In genomic region chr13:73938177-73938560, GRCm38 (mm10) we compare ENCODE assay signal across 8 mouse cellular contexts. TPM values are rescaled to one million over a fixed set of nuclear protein-coding genes. Genes with fewer than 3 reads are reported as not detected.
DNase-seq lines count a peak whose midpoint lies in the region; ATAC-seq and TF ChIP-seq lines count a peak whose summit lies in the region.

No protein-coding gene starts in this region.

- TF ChIP-seq EP300 in CH12.LX (IDR thresholded peaks at IDR 0.05; ENCODE audit: low read length): no peak

- dilution Hi-C loops in CH12.LX (cut with MboI; ENCODE audit: extremely low pct_ligation_motif_present, extremely low pct_unique_long_range_greater_than_20kb, low sequenced_read_pairs): no loop called here

- no peak for TF ChIP-seq CTCF in CH12.LX (conservative IDR thresholded peaks at IDR 0.05 in 1 of 2, IDR thresholded peaks at IDR 0.05 in 1 of 2; ENCODE audit: low read depth in 2 of 2, low read length in 2 of 2)
- TF ChIP-seq CTCF in olfactory bulb, adult 2 months (IDR thresholded peaks at IDR 0.05; ENCODE audit: insufficient read depth, low read depth, low read length): no peak

- peak overlapping the region; percentile 72 for H3K4me2 ChIP-seq in CH12.LX (ENCODE audit: insufficient read depth, low read depth, poor library complexity, severe bottlenecking)
- H3K4me2 ChIP-seq in limb, embryonic 15.5 days: peak overlapping the region; percentile 81

- TF ChIP-seq POLR2A in CH12.LX (IDR thresholded peaks at IDR 0.05; ENCODE audit: low read depth, low read length): no peak
- no peak for TF ChIP-seq POLR2A in olfactory bulb, adult 2 months (IDR thresholded peaks at IDR 0.05; ENCODE audit: insufficient read depth, low read depth, low read length)

- DNase-seq in heart, embryonic 10.5 days (ENCODE audit: low spot score): no peak
- DNase-seq in heart, adult 8-10 months (ENCODE audit: low spot score): no peak
- DNase-seq in CH12.LX (ENCODE audit: extremely low read depth): peak; percentile 24
- DNase-seq in embryo, embryonic 10.5 days (ENCODE audit: low spot score): no peak
- DNase-seq in spleen, adult 18-20 months: no peak

- H3K36me3 ChIP-seq in heart, embryonic 10.5 days: peaks cover 55% of the 10 kb centered on the region
- peaks cover 29 to 53% of the 10 kb centered on the region in 2 experiments for H3K36me3 ChIP-seq in CH12.LX (replicated peaks in 1 of 2; ENCODE audit: control insufficient read depth in 1 of 2, insufficient read depth in 1 of 2, low read length in 1 of 2)
- peaks cover 63% of the 10 kb centered on the region for H3K36me3 ChIP-seq in erythroblast, embryonic 14.5 days (ENCODE audit: control insufficient read depth)
- H3K36me3 ChIP-seq in limb, embryonic 15.5 days: peaks cover 37% of the 10 kb centered on the region

- peaks cover 15% of the 10 kb centered on the region for H3K79me2 ChIP-seq in CH12.LX (replicated peaks; ENCODE audit: control insufficient read depth, extremely low read depth, insufficient read depth, poor library complexity, severe bottlenecking)

- in situ Hi-C loops in CH12.LX (cut with MboI; ENCODE audit: low pct_ligation_motif_present, low pct_unique_long_range_greater_than_20kb, low sequenced_read_pairs): no loop called here

- peak overlapping the region; percentile 42 for H3K9ac ChIP-seq in CH12.LX (ENCODE audit: insufficient read depth, low read depth)
- peak overlapping the region; percentile 62 for H3K9ac ChIP-seq in limb, embryonic 15.5 days

- no peaks in the 10 kb centered on the region for H3K9me3 ChIP-seq in heart, embryonic 10.5 days
- H3K9me3 ChIP-seq in CH12.LX (replicated peaks; ENCODE audit: low read length): no peaks in the 10 kb centered on the region
- H3K9me3 ChIP-seq in erythroblast, embryonic 14.5 days (ENCODE audit: control insufficient read depth, low read length): no peaks in the 10 kb centered on the region
- no peaks in the 10 kb centered on the region for H3K9me3 ChIP-seq in limb, embryonic 15.5 days

- H3K27me3 ChIP-seq in heart, embryonic 10.5 days (ENCODE audit: insufficient read depth, poor library complexity, severe bottlenecking): no peaks in the 10 kb centered on the region
- H3K27me3 ChIP-seq in CH12.LX (replicated peaks): no peaks in the 10 kb centered on the region
- no peaks in the 10 kb centered on the region for H3K27me3 ChIP-seq in erythroblast, embryonic 14.5 days (ENCODE audit: control insufficient read depth)
- no peaks in the 10 kb centered on the region for H3K27me3 ChIP-seq in limb, embryonic 15.5 days

- 39% methylated on average over 13 of the region's 13 CpGs for WGBS in heart, embryonic 10.5 days
- 37% methylated on average over 13 of the region's 13 CpGs for WGBS in limb, embryonic 15.5 days
- WGBS in olfactory bulb, adult 2 months: 29% methylated on average over 13 of the region's 13 CpGs

- H3K4me1 ChIP-seq in heart, embryonic 10.5 days: peaks cover 13% of the 10 kb centered on the region
- H3K4me1 ChIP-seq in CH12.LX (ENCODE audit: control insufficient read depth in 1 of 2, insufficient read depth in 2 of 2): peaks cover 0 to 30% of the 10 kb centered on the region in 2 experiments; a peak in 2 of 4 replicates
- H3K4me1 ChIP-seq in erythroblast, embryonic 14.5 days (ENCODE audit: control insufficient read depth): peaks cover 26% of the 10 kb centered on the region
- H3K4me1 ChIP-seq in limb, embryonic 15.5 days: peaks cover 17% of the 10 kb centered on the region
- peaks cover 10% of the 10 kb centered on the region for H3K4me1 ChIP-seq in olfactory bulb, adult 2 months (ENCODE audit: control insufficient read depth, insufficient read depth, low read length)

- peak overlapping the region; percentile 82 for H3K4me3 ChIP-seq in heart, embryonic 10.5 days
- H3K4me3 ChIP-seq in CH12.LX (replicated peaks in 1 of 3; ENCODE audit: low read depth in 2 of 3, low read length in 2 of 3, poor library complexity in 1 of 3): peak overlapping the region; percentile 65 to 92 (median 88)
- peak overlapping the region; percentile 74 for H3K4me3 ChIP-seq in erythroblast, embryonic 14.5 days (replicated peaks)
- peak overlapping the region; percentile 89 for H3K4me3 ChIP-seq in limb, embryonic 15.5 days
- H3K4me3 ChIP-seq in olfactory bulb, adult 2 months (ENCODE audit: insufficient read depth, low read depth, low read length): peak overlapping the region; percentile 83

- ATAC-seq in limb, embryonic 15.5 days (ENCODE audit: insufficient number of reproducible peaks, low FRiP score, low TSS enrichment, low read depth): no peak

- TF ChIP-seq RAD21 in CH12.LX (IDR thresholded peaks at IDR 0.05; ENCODE audit: low read depth, low read length): no peak

- peak overlapping the region; percentile 98 for H3K27ac ChIP-seq in heart, embryonic 10.5 days
- no peak overlapping the region; the same call in 1 of the 2 replicates for H3K27ac ChIP-seq in CH12.LX (ENCODE audit: insufficient read depth, low read depth)
- peak overlapping the region; percentile 87; the same call in 1 of the 2 replicates for H3K27ac ChIP-seq in limb, embryonic 15.5 days
- no peak overlapping the region for H3K27ac ChIP-seq in olfactory bulb, adult 2 months (ENCODE audit: insufficient read depth, low read depth, low read length)

TF ChIP-seq in CH12.LX, 34 proteins besides CTCF, POLR2A, EP300 and RAD21:
- TF ChIP-seq RCOR1 (conservative IDR thresholded peaks at IDR 0.05; ENCODE audit: low read depth, low read length) (no peak), E2F4 (IDR thresholded peaks at IDR 0.05; ENCODE audit: insufficient replicate concordance, low read depth, low read length) (no peak), ELF1 (IDR thresholded peaks at IDR 0.05; ENCODE audit: low read depth, low read length) (no peak), ZKSCAN1 (IDR thresholded peaks at IDR 0.05; ENCODE audit: borderline replicate concordance, low read depth, low read length) (no peak), CHD2 (IDR thresholded peaks at IDR 0.05; ENCODE audit: low read length) (no peak), UBTF (IDR thresholded peaks at IDR 0.05; ENCODE audit: low read depth, low read length) (no peak), SMC3 (IDR thresholded peaks at IDR 0.05; ENCODE audit: low read depth, low read length) (no peak), SIN3A (IDR thresholded peaks at IDR 0.05; ENCODE audit: low read length) (no peak; the same call in 1 of the 2 replicates), MXI1 (IDR thresholded peaks at IDR 0.05; ENCODE audit: low read depth, low read length) (no peak), TCF12 (IDR thresholded peaks at IDR 0.05; ENCODE audit: low read depth, low read length) (no peak), TBP (conservative IDR thresholded peaks at IDR 0.05; ENCODE audit: low read depth, low read length) (no peak; the same call in 1 of the 2 replicates), BHLHE40 (IDR thresholded peaks at IDR 0.05; ENCODE audit: low read depth, low read length) (no peak), NELFE (IDR thresholded peaks at IDR 0.05; ENCODE audit: low read depth, low read length) (no peak)

RNA-seq across cellular contexts. Expression of gene Brd9, which starts 0.6 kb away (rescaled TPM):
- polyA plus RNA-seq in heart, embryonic 10.5 days (2016; fragmentation: Nextera tagmentation; extraction: Ambion mirVana): 38.4 and 43.5 TPM in 2 replicates
- total RNA-seq in heart, adult 8-10 months (2022): 10 to 100 TPM; 16.8 to 22.5 (median 20.7) TPM
- 28.0 and 30.6 TPM in 2 replicates for total RNA-seq in CH12.LX (2012; rRNA removed)
- 32.5 and 38.7 TPM in 2 replicates for total RNA-seq in CH12.LX (2014; rRNA removed)
- polyA plus RNA-seq in CH12.LX (2012; ENCODE audit: insufficient read length, low read depth): 43.4 and 62.0 TPM in 2 replicates
- 6.7 and 7.7 TPM in 2 replicates for polyA plus RNA-seq in erythroblast, embryonic 14.5 days (2012)
- 50.8 and 50.9 TPM in 2 replicates for polyA plus RNA-seq in limb, embryonic 15.5 days (2015; fragmentation: Nextera tagmentation; extraction: Ambion mirVana)
- 428 TPM in 1 of 2 replicates, not detected in the other for polyA plus RNA-seq in olfactory bulb, adult 2 months (2012; ENCODE audit: insufficient read depth, insufficient read length, low replicate concordance, missing spikeins)

RNA-seq across cellular contexts. Expression of gene Trip13, which starts 0.6 kb away (rescaled TPM):
- 52.7 and 62.5 TPM in 2 replicates for polyA plus RNA-seq in heart, embryonic 10.5 days (2016; fragmentation: Nextera tagmentation; extraction: Ambion mirVana)
- under 1 TPM; 0.16 to 0.89 (median 0.20) TPM for total RNA-seq in heart, adult 8-10 months (2022)
- total RNA-seq in CH12.LX (2012; rRNA removed) (42.3 and 55.6 TPM in 2 replicates), CH12.LX (2014; rRNA removed) (94.5 and 100 TPM in 2 replicates)
- 87.0 and 93.2 TPM in 2 replicates for polyA plus RNA-seq in CH12.LX (2012; ENCODE audit: insufficient read length, low read depth)
- polyA plus RNA-seq in erythroblast, embryonic 14.5 days (2012): 0.09 and 0.15 TPM in 2 replicates
- 28.6 and 30.0 TPM in 2 replicates for polyA plus RNA-seq in limb, embryonic 15.5 days (2015; fragmentation: Nextera tagmentation; extraction: Ambion mirVana)
- not detected in 2 replicates for polyA plus RNA-seq in olfactory bulb, adult 2 months (2012; ENCODE audit: insufficient read depth, insufficient read length, low replicate concordance, missing spikeins)

RNA-seq across cellular contexts. Expression of gene Zdhhc11, which starts 25.5 kb away (rescaled TPM):
- not detected in 2 replicates for polyA plus RNA-seq in heart, embryonic 10.5 days (2016; fragmentation: Nextera tagmentation; extraction: Ambion mirVana)
- total RNA-seq in heart, adult 8-10 months (2022): not detected
- total RNA-seq in CH12.LX (2012; rRNA removed) (not detected in 2 replicates), CH12.LX (2014; rRNA removed) (not detected in 2 replicates)
- polyA plus RNA-seq in CH12.LX (2012; ENCODE audit: insufficient read length, low read depth): not detected in 2 replicates
- polyA plus RNA-seq in erythroblast, embryonic 14.5 days (2012): not detected in 2 replicates
- polyA plus RNA-seq in limb, embryonic 15.5 days (2015; fragmentation: Nextera tagmentation; extraction: Ambion mirVana): not detected in 2 replicates
- polyA plus RNA-seq in olfactory bulb, adult 2 months (2012; ENCODE audit: insufficient read depth, insufficient read length, low replicate concordance, missing spikeins): not detected in 2 replicates

Comparison
In these comparisons a context has a peak if more than half of its experiments do, and no peak if none do; other contexts are left out.
1. H3K27ac ChIP-seq: peak in heart, embryonic 10.5 days (single experiment) and limb, embryonic 15.5 days (single experiment); none in CH12.LX (single experiment) and olfactory bulb, adult 2 months (single experiment).
2. RNA of gene Trip13, which starts 0.6 kb away (polyA plus RNA-seq): 87.0 to 93.2 TPM in CH12.LX, 52.7 to 62.5 TPM in heart, embryonic 10.5 days and 28.6 to 30.0 TPM in limb, embryonic 15.5 days; 0.09 to 0.15 TPM in erythroblast, embryonic 14.5 days and not detected in olfactory bulb, adult 2 months; every median in the first group is over 10 times any median in the second.
3. Peak in every context shown above with its lines, with median percentiles within 50 percentile points of each other: H3K4me3 ChIP-seq.